Mouse (Mus musculus) urinary bladder, postnatal 10 days (tissue): Measurements from ENCODE around the gene Cidec.

ENCODE experiments used
- DNase-seq: peaks from one replicate; pipeline ENCODE4 v3.0.0; 2022; ENCODE audit warnings: low spot score

Gene Cidec

GRCm38 (mm10) chr6:113444207-113444965 lies 8.8 kb upstream of the Cidec start:
- DNase-seq, result no peak

DNA sequence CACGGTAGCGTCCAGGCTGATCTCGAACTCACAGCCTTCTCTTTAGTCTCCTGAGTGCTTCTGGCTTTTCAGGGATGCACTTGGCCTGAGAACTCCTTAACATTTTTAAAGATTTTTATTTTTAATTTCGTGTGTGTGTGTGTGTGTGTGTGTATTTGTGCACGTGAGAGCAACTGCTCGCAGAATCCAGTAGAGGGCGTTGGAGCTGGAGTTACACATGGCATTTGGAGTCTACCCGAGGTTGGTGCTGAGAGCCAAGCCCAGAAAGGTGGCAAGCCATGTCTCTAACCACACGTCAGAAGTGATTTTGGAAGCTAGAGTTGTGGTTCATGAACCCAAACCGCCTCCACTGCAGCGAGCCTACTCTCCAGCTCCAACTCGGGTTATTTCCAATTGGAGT lies 7.5 kb upstream of the Cidec start:
- DNase-seq, result no peak

DNA sequence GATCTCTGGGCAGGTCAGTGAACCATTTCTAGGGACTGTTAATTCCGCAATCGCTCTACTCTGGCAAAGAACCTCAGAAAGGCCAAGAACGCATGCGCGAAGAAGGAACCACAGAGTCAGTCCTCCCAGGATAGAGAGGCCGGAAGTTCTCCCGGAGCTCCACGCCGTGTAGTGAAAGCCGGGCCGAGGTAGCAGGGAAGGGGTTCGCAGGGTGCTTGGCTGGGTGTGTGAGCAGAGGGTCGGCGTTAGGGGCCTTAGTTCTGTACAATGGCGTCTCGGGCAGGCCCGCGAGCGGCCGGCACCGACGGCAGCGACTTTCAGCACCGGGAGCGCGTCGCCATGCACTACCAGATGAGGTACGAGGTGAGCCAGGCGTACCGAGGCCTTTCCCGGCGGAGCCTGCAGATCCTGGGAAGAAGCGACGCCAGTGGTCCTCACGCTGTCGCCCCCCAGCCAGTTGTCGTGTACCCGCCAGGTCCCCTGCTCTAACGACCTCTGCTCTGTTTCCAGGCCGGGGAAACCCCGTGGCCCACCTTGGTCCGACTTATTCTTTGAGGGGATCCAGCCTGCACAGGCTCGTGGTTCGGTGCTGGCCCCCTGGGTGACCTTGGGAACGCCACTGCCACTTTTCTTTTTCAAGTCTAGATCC lies 7.0 kb upstream of the Cidec start, which contains the start of gene Jagn1:
TSS of gene Jagn1 (plus strand) at position 128 of the 649 bp plus-strand sequence.
- peak; percentile 52 for DNase-seq

DNA sequence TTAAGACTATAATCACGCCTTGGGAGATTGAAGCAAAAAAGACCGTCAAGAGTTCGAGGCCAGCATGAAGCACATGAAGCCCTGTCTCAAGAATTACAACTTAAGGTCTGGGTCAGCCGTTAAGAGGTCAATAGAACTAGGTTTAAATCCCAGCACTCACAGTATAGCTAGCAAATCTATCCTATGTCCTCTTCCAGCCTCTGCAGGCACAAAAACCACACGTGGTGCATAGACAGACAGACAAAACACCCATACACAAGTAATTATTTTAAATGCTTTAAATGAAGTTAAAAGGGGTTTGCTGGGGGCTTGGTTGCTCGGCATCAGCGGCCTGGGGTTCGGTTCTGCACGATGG lies 6.5 kb upstream of the Cidec start:
- DNase-seq, result no peak

GRCm38 (mm10) chr6:113441147-113441680 lies 5.7 kb upstream of the Cidec start:
- peak; percentile 31 for DNase-seq

DNA sequence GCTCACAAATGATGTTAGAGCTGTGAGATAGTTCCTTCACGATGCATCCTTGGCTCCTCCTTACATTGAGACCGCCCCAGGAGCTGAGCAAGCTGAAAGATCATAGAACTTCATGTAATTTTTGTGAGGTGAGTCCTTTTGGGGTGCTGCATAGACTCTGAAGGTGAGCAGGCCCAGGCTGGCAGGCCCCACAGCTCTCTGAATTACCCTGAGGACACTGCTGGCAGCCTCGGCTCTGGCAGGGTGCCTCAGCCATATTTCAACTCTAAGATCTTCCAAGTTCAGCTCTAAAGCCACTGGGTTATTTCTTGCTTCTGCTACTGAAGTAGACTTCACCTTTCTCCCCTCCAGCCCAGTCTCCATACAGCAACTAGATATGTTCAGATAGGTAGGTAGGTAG lies 5.1 kb upstream of the Cidec start:
- no peak for DNase-seq

DNA sequence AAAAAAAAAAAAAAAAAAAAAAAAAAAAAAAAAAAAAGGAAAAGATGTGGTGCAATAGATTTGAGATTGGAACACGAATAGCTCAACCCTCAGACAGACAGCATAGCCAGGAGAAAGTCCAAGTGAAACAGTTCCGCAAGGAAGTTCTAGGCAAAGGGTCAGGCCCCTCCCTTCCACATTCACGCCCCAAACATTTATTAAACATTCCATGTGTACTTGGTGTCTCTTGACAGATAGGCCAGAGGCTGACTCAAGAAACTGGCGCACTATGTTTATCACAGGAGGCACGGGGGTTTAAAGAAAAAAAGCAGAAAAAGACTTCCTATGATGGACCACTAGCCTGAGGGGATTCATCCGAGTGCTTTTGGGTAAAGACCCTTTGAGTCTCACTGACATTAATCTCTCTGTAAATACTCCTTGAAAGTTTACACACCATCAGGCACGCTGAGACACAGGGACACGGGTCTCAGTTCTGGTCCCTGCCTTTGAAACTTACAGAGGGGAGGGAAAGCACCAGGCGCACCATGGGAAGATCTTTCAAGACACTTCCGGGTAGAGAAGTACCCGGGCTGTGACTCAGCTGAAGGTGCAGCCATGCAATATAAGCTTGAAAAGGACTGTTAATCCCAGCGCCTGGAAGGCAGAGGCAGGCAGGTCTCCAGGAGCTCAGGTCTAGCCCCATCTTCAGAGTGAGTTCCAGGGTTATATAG lies 3.3 kb upstream of the Cidec start:
- no peak for DNase-seq

- no peak for DNase-seq
These were observed 1.6 kb upstream of the Cidec start for GRCm38 (mm10) chr6:113437135-113437534.

GRCm38 (mm10) chr6:113434691-113435090 lies 869 bp downstream of the Cidec start:
- no peak for DNase-seq

DNA sequence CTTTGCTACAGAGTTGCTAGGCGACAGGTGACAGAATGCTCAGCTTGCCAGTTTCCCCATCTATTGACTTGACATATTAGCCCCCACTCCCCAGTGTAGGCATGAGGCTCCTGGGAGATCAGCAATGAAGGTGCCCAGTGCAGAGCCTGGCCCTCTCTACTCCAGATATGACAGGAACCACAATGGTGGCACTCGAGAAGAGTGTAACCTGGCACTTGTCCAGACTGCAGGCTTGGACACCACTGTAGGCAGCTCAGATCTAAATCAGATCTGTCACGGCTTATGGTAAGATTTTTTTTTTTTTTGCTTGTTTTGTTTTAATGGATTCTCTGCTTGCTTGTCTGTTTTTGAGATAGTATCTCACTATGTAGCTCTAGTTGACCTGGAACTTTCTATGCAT lies 1.9 kb downstream of the Cidec start:
- DNase-seq, result no peak

GRCm38 (mm10) chr6:113431801-113432200 lies 3.8 kb downstream of the Cidec start:
- DNase-seq, result no peak

DNA sequence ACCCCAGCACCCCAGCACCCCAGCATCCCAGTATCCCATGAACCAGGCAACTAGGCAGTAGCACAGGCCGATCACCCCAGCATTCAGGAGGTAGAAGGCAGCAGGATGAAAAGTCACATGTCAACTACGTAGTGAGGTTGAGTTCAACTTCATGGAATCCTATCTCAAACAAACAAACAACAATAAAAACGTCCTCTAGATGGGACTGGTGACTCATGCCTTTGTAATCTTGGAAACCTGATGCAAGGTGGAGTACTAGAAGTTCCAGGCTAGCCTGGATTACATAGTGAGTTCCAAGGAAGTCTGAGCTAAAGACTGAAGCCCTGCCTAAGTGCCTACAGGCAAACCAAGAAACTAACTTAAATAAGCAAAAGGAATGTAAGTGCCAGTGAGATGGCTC lies 4.7 kb downstream of the Cidec start:
- DNase-seq, result no peak

GRCm38 (mm10) chr6:113429965-113430364 lies 5.6 kb downstream of the Cidec start:
- no peak for DNase-seq

- no peak for DNase-seq
These were observed 7.6 kb downstream of the Cidec start for GRCm38 (mm10) chr6:113428006-113428405.

DNA sequence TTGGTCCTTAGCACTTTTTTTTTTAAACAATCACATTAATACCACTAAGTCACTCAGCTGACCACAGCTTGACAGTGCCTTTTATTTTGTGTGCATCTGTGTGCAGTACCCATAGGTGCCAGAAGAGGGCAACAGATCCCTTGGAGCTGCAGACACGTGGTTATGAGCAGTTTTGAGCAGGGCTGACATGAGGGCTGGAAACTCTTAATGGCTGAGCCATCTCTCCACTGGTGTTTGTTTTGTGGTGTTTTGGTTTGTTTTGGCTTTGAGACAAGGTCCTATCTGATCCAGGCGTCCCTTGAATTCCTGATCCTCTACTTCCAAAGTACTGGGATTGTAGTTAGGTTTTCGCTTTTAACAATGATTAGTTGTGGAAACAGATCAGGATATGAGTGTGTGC lies 8.2 kb downstream of the Cidec start:
- DNase-seq, result no peak

DNA sequence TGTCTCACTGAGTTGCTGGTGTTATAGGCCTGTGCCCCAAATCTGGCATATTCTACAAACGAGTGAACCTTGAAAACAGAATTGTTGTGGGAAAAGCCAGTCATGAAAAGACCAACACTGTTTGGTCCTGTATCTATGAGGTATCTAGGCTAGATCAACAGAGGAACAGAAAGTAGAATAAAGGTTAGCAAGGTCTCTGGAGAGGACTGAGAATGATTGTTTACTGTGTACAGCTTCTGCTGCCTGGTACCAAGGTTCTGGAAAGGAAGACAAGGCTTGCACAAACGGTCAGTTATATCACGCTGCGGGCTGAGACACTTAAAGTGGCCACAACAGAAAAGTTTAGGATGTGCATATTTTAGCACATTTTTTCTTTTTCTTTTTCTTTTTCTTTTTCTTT lies 8.9 kb downstream of the Cidec start:
- DNase-seq, result no peak

DNA sequence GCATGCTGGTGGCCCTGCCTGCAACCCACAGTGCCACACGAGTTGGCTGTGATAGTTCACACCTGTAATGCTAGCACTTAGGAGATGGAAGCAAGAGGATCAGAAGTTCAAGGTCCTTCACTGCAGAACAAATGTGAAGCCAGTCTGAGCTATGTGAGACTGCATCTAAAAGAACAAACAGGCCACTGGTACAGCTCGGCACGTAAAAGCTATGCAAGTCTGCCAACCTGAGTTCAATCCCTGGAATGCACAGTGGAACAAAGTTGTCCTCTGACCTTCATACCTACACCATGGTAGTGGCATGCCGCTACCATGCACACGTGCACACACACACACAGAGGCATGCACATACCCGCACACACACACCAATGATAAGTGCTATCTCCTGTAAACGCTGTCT lies 11.4 kb downstream of the Cidec start:
- DNase-seq, result no peak

- DNase-seq, result no peak
These were observed 12.6 kb downstream of the Cidec start for GRCm38 (mm10) chr6:113423000-113423399.

DNA sequence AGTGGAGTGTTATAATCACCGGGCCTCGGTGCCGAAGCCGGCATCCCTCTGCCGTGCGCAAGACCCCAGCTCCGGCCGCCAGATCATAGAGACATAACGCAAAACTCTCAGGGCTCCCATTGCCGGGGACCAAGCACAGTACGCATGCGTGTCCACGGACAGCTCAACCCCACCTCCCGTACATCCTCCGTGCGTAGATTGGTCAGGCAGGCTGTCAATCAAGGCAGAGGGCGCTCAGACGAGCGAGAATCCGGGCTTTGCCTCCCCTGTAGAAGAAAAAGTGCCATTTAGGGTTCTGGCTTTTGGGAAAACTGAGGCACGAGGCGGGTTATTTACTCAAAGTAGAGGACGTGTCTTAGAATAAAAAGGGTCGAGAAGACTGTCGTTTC lies 16.4 kb downstream of the Cidec start, which contains the start of gene Rpusd3:
TSS of gene Rpusd3 (minus strand) at position 142 of the 389 bp plus-strand sequence.
- DNase-seq, result peak; percentile 100

- DNase-seq, result no peak
These were observed 16.9 kb downstream of the Cidec start for GRCm38 (mm10) chr6:113418441-113419198.

DNA sequence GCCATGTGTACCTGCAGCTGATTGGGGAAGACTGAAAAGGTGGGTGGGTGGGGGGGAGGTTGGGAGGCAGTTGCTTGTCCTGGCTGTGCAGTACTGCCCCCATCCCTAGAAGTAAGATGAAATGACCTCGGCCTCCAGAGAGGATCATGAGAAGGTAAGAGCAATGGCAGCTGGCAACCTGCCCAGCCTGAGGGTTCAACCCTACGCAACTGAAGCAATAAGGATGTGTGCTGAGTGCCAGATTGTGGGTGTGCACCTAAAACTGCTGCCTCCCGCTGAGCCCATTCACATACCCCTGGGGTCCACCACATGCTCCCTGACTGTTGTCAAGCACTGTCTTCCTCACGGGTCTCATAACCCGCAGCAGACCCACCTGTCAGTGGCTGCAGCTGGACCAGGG lies 19.1 kb downstream of the Cidec start:
- no peak for DNase-seq

GRCm38 (mm10) chr6:113410001-113410400 lies 25.6 kb downstream of the Cidec start:
- no peak for DNase-seq
